Mouse (Mus musculus): ENCODE results near the gene Ccz1.

- TF ChIP-seq CTCF (IDR thresholded peaks at IDR 0.05), result no peak
- no peak for TF ChIP-seq EP300 (IDR thresholded peaks at IDR 0.05)
These were observed 28.5 kb upstream of the Ccz1 start for GRCm38 (mm10) chr5:144043166-144043565.

All from lung, postnatal 0 days (tissue).